Mouse (Mus musculus) G1E (cell line): Measurements from ENCODE around the gene Nbl1. TPM values are rescaled to one million over a fixed set of nuclear protein-coding genes. Genes with fewer than 3 reads are reported as not detected.

ENCODE experiments used
- ATAC-seq: 2 replicates; pipeline ENCODE4 v1.8.0; 2016; ENCODE audit warnings: mild to moderate bottlenecking; ENCODE audit not compliant: insufficient number of reproducible peaks, poor library complexity, low FRiP score, severe bottlenecking; ENCODE audit errors: extremely low read depth
- DNase-seq: peaks from one replicate; pipeline ENCODE4 v3.0.0; 2012; ENCODE audit warnings: low spot score
- H3K27me3 ChIP-seq: 2 replicates; pipeline ENCODE4 v1.6.1; 2012; ENCODE audit warnings: mild to moderate bottlenecking, low read length, inconsistent platforms; ENCODE audit not compliant: insufficient read depth
- H3K36me3 ChIP-seq: replicated peaks from 2 replicates; pipeline ENCODE3; 2012; ENCODE audit warnings: mild to moderate bottlenecking, inconsistent platforms
- H3K4me1 ChIP-seq: 2 replicates; pipeline ENCODE4 v1.6.1; 2012; ENCODE audit warnings: low read depth, low read length, inconsistent platforms, mixed read lengths; ENCODE audit not compliant: insufficient read depth
- H3K4me3 ChIP-seq: 2 replicates; pipeline ENCODE4 v1.5.1; 2012; ENCODE audit warnings: low read depth, mild to moderate bottlenecking, inconsistent platforms, low read length, moderate library complexity, mixed read lengths
- H3K9me3 ChIP-seq: replicated peaks from 2 replicates; pipeline ENCODE4 v1.6.1; 2012; ENCODE audit warnings: inconsistent platforms
- CTCF ChIP-seq: IDR thresholded peaks from 2 replicates; pipeline ENCODE4 v1.5.1; 2012; ENCODE audit warnings: low read depth, low read length, inconsistent platforms, mixed read lengths
- GATA1 ChIP-seq: IDR thresholded peaks from 2 replicates; pipeline ENCODE4 v1.6.1; 2012; ENCODE audit warnings: borderline replicate concordance, low read length, inconsistent platforms, mixed read lengths
- GATA2 ChIP-seq: IDR thresholded peaks from 2 replicates; pipeline ENCODE4 v1.6.1; 2012; ENCODE audit warnings: low read depth, low read length, inconsistent platforms, borderline replicate concordance
- POLR2AphosphoS5 ChIP-seq: IDR thresholded peaks from 2 replicates; pipeline ENCODE4 v1.6.1; 2012; ENCODE audit warnings: low read depth, low read length, inconsistent platforms; ENCODE audit not compliant: insufficient replicate concordance
- TAL1 ChIP-seq: conservative IDR thresholded peaks from 2 replicates; pipeline ENCODE4 v1.6.1; 2012; ENCODE audit warnings: low read depth, low read length, inconsistent platforms, mixed read lengths
- polyA plus RNA-seq: library from polyadenylated mRNA; stranded (reverse); fragments of >175 nt; gene quantifications from 2 replicates; pipeline ENCODE4 v1.2.3, GENCODE M21; 2012
- total RNA-seq, 2 experiments: library from RNA; stranded (forward) in 1 of 2; stranded (reverse) in 1 of 2; fragments of 200-1000 nt in 1 of 2; fragments of >200 nt in 1 of 2; fragmentation: Nextera tagmentation in 1 of 2; gene quantifications; 2 replicates each; pipeline ENCODE4 v1.2.3; 2014 to 2017

Gene Nbl1
- total and polyA plus RNA-seq, 3 experiments: 0.05 to 0.11 TPM; not detected in 1

GRCm38 (mm10) chr4:139101546-139101945, 8.8 kb upstream of the Nbl1 start:
- no peak for DNase-seq
- H3K27me3 ChIP-seq: no peaks in the 10 kb centered on the region
- no peaks in the 10 kb centered on the region for H3K9me3 ChIP-seq
- H3K4me1 ChIP-seq: no peaks in the 10 kb centered on the region; the same call in 1 of the 2 replicates
- no peak for ATAC-seq
- H3K36me3 ChIP-seq: peaks cover 62% of the 10 kb centered on the region
- TF ChIP-seq POLR2AphosphoS5: no peak
- no peak for TF ChIP-seq CTCF
- no peak for TF ChIP-seq TAL1
- TF ChIP-seq GATA2: no peak
- TF ChIP-seq GATA1: no peak
- H3K4me3 ChIP-seq: no peak overlapping the region

DNA sequence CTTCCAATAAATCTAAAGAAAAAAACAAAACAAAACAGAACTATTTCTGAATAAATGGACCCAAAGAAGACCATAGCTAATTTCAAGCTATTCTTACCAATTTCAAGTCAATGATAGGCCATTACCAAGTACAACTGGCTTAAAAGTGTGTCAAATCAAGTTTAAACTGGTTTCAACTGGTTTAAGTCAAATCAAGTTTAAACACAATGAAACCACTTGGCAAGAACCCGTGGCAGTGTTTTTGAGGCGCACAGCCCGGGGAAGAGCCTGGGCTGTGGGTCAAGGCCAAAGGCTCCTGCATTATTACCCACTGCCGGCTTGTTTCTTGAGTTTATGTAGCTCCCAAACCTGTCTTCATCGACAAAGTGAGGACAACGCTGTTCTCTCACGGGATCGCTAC, 7.5 kb upstream of the Nbl1 start:
- ATAC-seq (no peak), DNase-seq (no peak)
- H3K4me1 ChIP-seq: no peaks in the 10 kb centered on the region; the same call in 1 of the 2 replicates
- H3K27me3 ChIP-seq: peaks cover 2% of the 10 kb centered on the region
- no peak overlapping the region for H3K4me3 ChIP-seq
- no peaks in the 10 kb centered on the region for H3K9me3 ChIP-seq
- TF ChIP-seq GATA2: no peak
- TF ChIP-seq TAL1: no peak
- TF ChIP-seq CTCF: no peak
- TF ChIP-seq GATA1: no peak
- TF ChIP-seq POLR2AphosphoS5: no peak; the same call in 1 of the 2 replicates
- peaks cover 50% of the 10 kb centered on the region for H3K36me3 ChIP-seq

- peaks cover 9% of the 10 kb centered on the region for H3K36me3 ChIP-seq
- peaks cover 31% of the 10 kb centered on the region for H3K27me3 ChIP-seq
- H3K4me1 ChIP-seq: no peaks in the 10 kb centered on the region
- no peak for ATAC-seq
- peaks cover 18% of the 10 kb centered on the region for H3K9me3 ChIP-seq
- no peak for DNase-seq
- TF ChIP-seq TAL1 (no peak), GATA2 (no peak), POLR2AphosphoS5 (no peak), GATA1 (no peak), CTCF (no peak)
- no peak overlapping the region for H3K4me3 ChIP-seq
Measured at GRCm38 (mm10) chr4:139096201-139096600, 3.4 kb upstream of the Nbl1 start.

- Histone ChIP-seq H3K27me3 (peaks cover 39% of the 10 kb centered on the region), H3K4me3 (no peak overlapping the region), H3K36me3 (peaks cover 1% of the 10 kb centered on the region), H3K4me1 (0 out of 2 replicates have a peak, but pooled peaks cover 2% of the 10 kb centered on the region), H3K9me3 (peaks cover 18% of the 10 kb centered on the region)
- ATAC-seq (no peak), DNase-seq (no peak)
- TF ChIP-seq TAL1 (no peak), CTCF (no peak), GATA1 (no peak), POLR2AphosphoS5 (no peak), GATA2 (no peak)
Measured at GRCm38 (mm10) chr4:139095406-139095805, 2.6 kb upstream of the Nbl1 start.

DNA sequence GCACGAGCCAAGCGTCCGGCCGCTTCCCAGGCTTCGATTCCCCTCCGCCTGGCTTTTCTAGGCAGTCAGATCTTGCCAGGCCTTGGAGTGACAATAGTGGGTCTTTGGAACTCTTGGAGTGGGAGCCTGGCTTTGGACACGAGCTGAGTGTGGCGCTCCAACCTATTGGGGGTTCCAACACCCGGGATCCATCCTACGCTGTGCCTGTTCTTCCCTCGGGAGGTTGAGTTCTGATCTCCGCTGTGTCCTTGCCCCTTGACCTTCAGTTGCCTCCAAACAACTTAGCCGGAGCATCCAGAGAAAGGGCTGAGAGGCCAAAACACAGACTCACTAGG, 370 bp upstream of the Nbl1 start:
- Histone ChIP-seq H3K4me1 (0 out of 2 replicates have a peak, but pooled peaks cover 2% of the 10 kb centered on the region), H3K36me3 (no peaks in the 10 kb centered on the region), H3K9me3 (peaks cover 18% of the 10 kb centered on the region), H3K27me3 (peaks cover 56% of the 10 kb centered on the region), H3K4me3 (no peak overlapping the region)
- ATAC-seq: no peak
- no peak for DNase-seq
- no peak for TF ChIP-seq POLR2AphosphoS5
- TF ChIP-seq CTCF: no peak
- no peak for TF ChIP-seq GATA1
- no peak for TF ChIP-seq TAL1
- no peak for TF ChIP-seq GATA2

- H3K27me3 ChIP-seq: peaks cover 71% of the 10 kb centered on the region
- H3K4me1 ChIP-seq: 0 out of 2 replicates have a peak, but pooled peaks cover 2% of the 10 kb centered on the region
- H3K36me3 ChIP-seq: no peaks in the 10 kb centered on the region
- ATAC-seq (no peak), DNase-seq (no peak)
- peaks cover 18% of the 10 kb centered on the region for H3K9me3 ChIP-seq
- TF ChIP-seq GATA2 (no peak), POLR2AphosphoS5 (no peak), GATA1 (no peak), CTCF (no peak), TAL1 (no peak)
- no peak overlapping the region for H3K4me3 ChIP-seq
Measured at GRCm38 (mm10) chr4:139091478-139092355, 1.1 kb downstream of the Nbl1 start.
